Mouse (Mus musculus): ENCODE measurements around the gene Dstn.

The Dstn gene

GRCm38 (mm10) chr2:143916229-143916628, 1.1 kb downstream of the Dstn start:
- no peak for DNase-seq

GRCm38 (mm10) chr2:143917622-143918021, 2.5 kb downstream of the Dstn start:
- no peak for DNase-seq

GRCm38 (mm10) chr2:143918831-143919502, 3.8 kb downstream of the Dstn start:
- no peak for DNase-seq

- DNase-seq, result no peak
These were observed 9.0 kb downstream of the Dstn start for GRCm38 (mm10) chr2:143924085-143924484.

GRCm38 (mm10) chr2:143925826-143926225, 10.7 kb downstream of the Dstn start:
- DNase-seq, result no peak

GRCm38 (mm10) chr2:143929607-143930311, 14.6 kb downstream of the Dstn start:
- DNase-seq, result no peak

- no peak for DNase-seq
These were observed 17.3 kb downstream of the Dstn start for GRCm38 (mm10) chr2:143932340-143932873.

GRCm38 (mm10) chr2:143933516-143933915, 18.4 kb downstream of the Dstn start:
- no peak for DNase-seq

- DNase-seq, result no peak
These were observed 19.3 kb downstream of the Dstn start for GRCm38 (mm10) chr2:143934439-143934838.

- DNase-seq, result no peak
These were observed 22.7 kb downstream of the Dstn start for GRCm38 (mm10) chr2:143937861-143938260.

GRCm38 (mm10) chr2:143940406-143940805, 25.3 kb downstream of the Dstn start:
- DNase-seq, result no peak

- no peak for DNase-seq
These were observed 29.7 kb downstream of the Dstn start for GRCm38 (mm10) chr2:143944796-143945195.

GRCm38 (mm10) chr2:143945466-143946075, 30.5 kb downstream of the Dstn start:
- peak; percentile 33 for DNase-seq

- no peak for DNase-seq
These were observed 31.3 kb downstream of the Dstn start for GRCm38 (mm10) chr2:143946399-143946798.

GRCm38 (mm10) chr2:143947981-143948380, 32.9 kb downstream of the Dstn start:
- DNase-seq, result no peak

- DNase-seq, result no peak
These were observed 33.3 kb downstream of the Dstn start for GRCm38 (mm10) chr2:143948416-143948815.

GRCm38 (mm10) chr2:143949217-143949616, 34.1 kb downstream of the Dstn start:
- no peak for DNase-seq

- DNase-seq, result no peak
These were observed 35.3 kb downstream of the Dstn start for GRCm38 (mm10) chr2:143950290-143951027.

GRCm38 (mm10) chr2:143951028-143951420, 35.9 kb downstream of the Dstn start:
- no peak for DNase-seq

- DNase-seq, result no peak
These were observed 36.6 kb downstream of the Dstn start for GRCm38 (mm10) chr2:143951546-143952315.

- DNase-seq, result no peak
These were observed 38.8 kb downstream of the Dstn start for GRCm38 (mm10) chr2:143953944-143954343.

GRCm38 (mm10) chr2:143955004-143955403, 39.9 kb downstream of the Dstn start:
- DNase-seq, result no peak

All from thymus, postnatal 14 days (tissue).